Mouse (Mus musculus): ENCODE data around the gene Susd1.

DNA sequence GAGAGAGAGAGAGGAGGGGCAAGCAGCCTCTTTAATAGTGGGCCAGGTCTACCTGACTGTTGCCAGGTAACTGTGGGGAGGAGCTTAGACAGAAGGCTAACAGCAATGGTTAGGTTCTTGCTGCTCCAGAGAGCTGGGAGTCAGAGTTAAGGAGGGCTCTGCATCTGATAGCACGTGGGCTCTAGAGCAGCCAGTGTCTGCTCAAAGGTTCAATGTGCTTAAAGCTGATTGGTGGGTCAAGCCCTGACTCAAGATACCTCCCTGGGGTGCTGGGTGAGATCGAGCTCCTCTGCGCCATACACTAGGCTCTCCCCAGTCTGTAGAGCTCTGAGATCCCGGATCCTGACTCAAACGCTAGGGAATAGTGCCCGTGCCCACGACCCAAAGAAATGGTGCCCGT is 136.0 kb downstream of the Susd1 start:
- TF ChIP-seq CTCF (conservative IDR thresholded peaks at IDR 0.05; ENCODE audit: low read length) = no peak
- no peak for TF ChIP-seq POU5F1 (IDR thresholded peaks at IDR 0.05; ENCODE audit: borderline replicate concordance, low read length)
